In genomic region chr8:117257821-117258575, GRCm38 (mm10) we compare ENCODE assay signal across 8 mouse cellular contexts. TPM values are rescaled to one million over a fixed set of nuclear protein-coding genes. Genes with fewer than 3 reads are reported as not detected.
A peak's percentile ranks its signal among the peaks of the same experiment; 100 is the strongest.
DNase-seq lines count a peak whose midpoint lies in the region; ATAC-seq and TF ChIP-seq lines count a peak whose summit lies in the region.

No protein-coding gene starts in this region.

- H3K4me1 ChIP-seq in lung, embryonic 16.5 days (replicated peaks; ENCODE audit: control insufficient read depth, insufficient read depth, low read length), result peaks cover 44% of the 10 kb centered on the region

- DNase-seq in heart, adult 11 months, result peak; percentile 97
- no peak for DNase-seq in heart, postnatal 25 days (ENCODE audit: low spot score)
- DNase-seq in brain, embryonic 14.5 days (ENCODE audit: low read depth), result peak; percentile 84
- DNase-seq in heart, adult 18-20 months, result peak; percentile 59 to 62
- peak; percentile 57 for DNase-seq in kidney, adult 11 months
- peak; percentile 36 for DNase-seq in skeletal muscle tissue, adult 2 months (ENCODE audit: low read depth, low spot score)
- no peak for DNase-seq in layer of hippocampus, adult 9-11 months

- H3K27me3 ChIP-seq in lung, embryonic 16.5 days (ENCODE audit: control insufficient read depth, insufficient read depth, low read depth, low read length), result no peaks in the 10 kb centered on the region

- peak overlapping the region; percentile 86 for H3K27ac ChIP-seq in lung, embryonic 16.5 days (ENCODE audit: low read length)

- peak; percentile 24; the same call in 1 of the 2 replicates for TF ChIP-seq POLR2A in brain, embryonic 14.5 days (IDR thresholded peaks at IDR 0.05; ENCODE audit: borderline replicate concordance, extremely low read depth, insufficient read depth, insufficient read length, poor library complexity, severe bottlenecking)

- no peaks in the 10 kb centered on the region for H3K9me3 ChIP-seq in lung, embryonic 16.5 days (ENCODE audit: control insufficient read depth, low read length)

- 1% methylated on average over 22 of the region's 22 CpGs for WGBS in lung, embryonic 16.5 days

- peak overlapping the region; percentile 84 for H3K4me3 ChIP-seq in lung, embryonic 16.5 days (ENCODE audit: low read length)

- peak overlapping the region; percentile 70 for H3K4me2 ChIP-seq in lung, embryonic 16.5 days (ENCODE audit: low read depth, low read length)

- intact Hi-C loops in heart, postnatal 25 days (cut with DNase I), result loop anchor here (2.0 to 5.0 kb wide), 3 partner anchors 39 to 119 kb away; no protein-coding TSS in a partner anchor

- TF ChIP-seq CTCF in brain, embryonic 14.5 days (IDR thresholded peaks at IDR 0.05; ENCODE audit: borderline replicate concordance, extremely low read depth, insufficient read depth, insufficient read length), result no peak

- no peaks in the 10 kb centered on the region for H3K36me3 ChIP-seq in lung, embryonic 16.5 days (ENCODE audit: control insufficient read depth, insufficient read depth, low read length)

- peak overlapping the region; percentile 93 for H3K9ac ChIP-seq in lung, embryonic 16.5 days (ENCODE audit: low read length)

- ATAC-seq in lung, embryonic 16.5 days (ENCODE audit: low read depth), result no peak

RNA-seq across cellular contexts. Expression of gene Cmip, which starts 1.1 kb away (rescaled TPM):
- 10 to 100 TPM; 21.3 to 24.0 TPM for total RNA-seq in heart, postnatal 25 days (2021)
- 140 and 205 TPM in 2 replicates for polyA plus RNA-seq in brain, embryonic 14.5 days (2012; rRNA removed)
- total RNA-seq in heart, adult 18-20 months (2021), result 10 to 100 TPM; 17.6 to 22.3 TPM
- 11.3 and 13.0 TPM in 2 replicates for polyA plus RNA-seq in lung, embryonic 16.5 days (2015; fragmentation: Nextera tagmentation; extraction: Ambion mirVana)

Comparison
In these comparisons a context has a peak if more than half of its experiments do, and no peak if none do; other contexts are left out.
1. DNase-seq: peak in heart, adult 11 months (single experiment), brain, embryonic 14.5 days (single experiment), heart, adult 18-20 months (2 of 2), kidney, adult 11 months (single experiment) and skeletal muscle tissue, adult 2 months (single experiment); none in heart, postnatal 25 days (single experiment) and layer of hippocampus, adult 9-11 months (single experiment).